Mouse (Mus musculus) lung, adult 2 months (tissue): ENCODE data around the gene Snx4. TPM values are rescaled to one million over a fixed set of nuclear protein-coding genes. Genes with fewer than 3 reads are reported as not detected.

Experiments
- DNase-seq: peaks from one replicate; pipeline ENCODE4 v3.0.0; 2022
- H3K4me1 ChIP-seq: fragments of 200-500 bp; 2 replicates; pipeline ENCODE4 v1.6.1; 2011; ENCODE audit warnings: low read length; ENCODE audit not compliant: control insufficient read depth, insufficient read depth
- H3K4me3 ChIP-seq: fragments of 200-500 bp; replicated peaks from 2 replicates; pipeline ENCODE3; 2011; ENCODE audit warnings: low read depth, mild to moderate bottlenecking, control low read depth, low read length; ENCODE audit errors: extremely low read depth
- CTCF ChIP-seq: fragments of 200-500 bp; IDR thresholded peaks from 2 replicates; pipeline ENCODE4 v1.5.1; 2011; ENCODE audit warnings: mild to moderate bottlenecking, low read length, control low read depth; ENCODE audit not compliant: insufficient read depth
- POLR2A ChIP-seq: fragments of 200-500 bp; IDR thresholded peaks from 2 replicates; pipeline ENCODE4 v1.6.1; 2011; ENCODE audit warnings: low read depth, mild to moderate bottlenecking, control low read depth, low read length, borderline replicate concordance; ENCODE audit errors: extremely low read depth
- WGBS: fragments of 180-500 bp; shearing (Covaris S2); methylation state at CpG from one replicate; pipeline ENCODE4 v1.1.7; 2018; 5-methylcytosine and 5-hydroxymethylcytosine counted together
- polyA plus RNA-seq: library from polyadenylated mRNA; depleted of rRNA; stranded (reverse); fragments of >200 nt; gene quantifications from 2 replicates; pipeline ENCODE4 v1.2.3, GENCODE M21; 2012

The Snx4 gene
- polyA plus RNA-seq, 1 experiment: 25.3 TPM

GRCm38 (mm10) chr16:33261584-33262061 is 10.4 kb downstream of the Snx4 start:
- H3K4me3 ChIP-seq: no peak overlapping the region
- no peak for DNase-seq
- 8% methylated on average over 2 of the region's 2 CpGs for WGBS
- H3K4me1 ChIP-seq: peaks cover 25% of the 10 kb centered on the region
- TF ChIP-seq CTCF: no peak

GRCm38 (mm10) chr16:33262096-33262495 is 10.9 kb downstream of the Snx4 start:
- H3K4me3 ChIP-seq: no peak overlapping the region
- no peak for TF ChIP-seq POLR2A
- TF ChIP-seq CTCF: no peak
- H3K4me1 ChIP-seq: peaks cover 23% of the 10 kb centered on the region
- DNase-seq: no peak
- WGBS: 10% methylated on average over 1 of the region's 1 CpGs

DNA sequence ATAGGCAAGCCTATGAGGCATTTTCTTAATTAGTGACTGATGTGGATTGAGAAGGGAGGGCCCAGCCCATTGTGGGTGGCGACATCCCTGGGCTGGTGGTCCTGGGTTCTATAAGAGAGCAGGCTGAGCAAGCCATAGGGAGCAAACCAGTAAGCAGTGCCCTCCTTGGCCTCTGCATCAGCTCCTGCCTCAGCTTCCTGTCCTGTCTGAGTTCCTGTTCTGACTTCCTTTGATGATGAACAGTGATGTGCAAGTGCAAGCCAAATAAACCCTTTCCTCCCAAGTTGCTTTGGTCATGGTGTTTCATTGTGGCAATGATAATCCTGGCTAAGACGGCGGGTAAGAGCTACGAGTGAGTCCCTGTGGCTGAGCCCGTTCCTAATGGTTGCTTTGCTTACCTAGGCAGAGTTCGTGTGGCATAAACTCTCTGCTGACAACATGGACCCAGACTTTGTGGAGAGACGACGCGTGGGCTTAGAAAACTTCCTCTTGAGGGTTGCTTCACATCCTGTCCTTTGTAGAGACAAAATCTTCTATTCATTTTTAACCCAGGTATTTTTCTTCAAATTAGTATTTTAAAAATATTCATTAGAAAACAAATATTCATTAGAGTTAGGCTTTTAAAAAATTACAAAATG is 16.5 kb downstream of the Snx4 start:
- H3K4me1 ChIP-seq: no peaks in the 10 kb centered on the region
- H3K4me3 ChIP-seq: no peak overlapping the region
- 75% methylated on average over 9 of the region's 9 CpGs for WGBS
- DNase-seq: no peak
- TF ChIP-seq CTCF (no peak), POLR2A (no peak)

GRCm38 (mm10) chr16:33271824-33272223 is 20.6 kb downstream of the Snx4 start:
- WGBS: 81% methylated on average over 4 of the region's 4 CpGs
- no peak for DNase-seq
- no peak for TF ChIP-seq POLR2A

DNA sequence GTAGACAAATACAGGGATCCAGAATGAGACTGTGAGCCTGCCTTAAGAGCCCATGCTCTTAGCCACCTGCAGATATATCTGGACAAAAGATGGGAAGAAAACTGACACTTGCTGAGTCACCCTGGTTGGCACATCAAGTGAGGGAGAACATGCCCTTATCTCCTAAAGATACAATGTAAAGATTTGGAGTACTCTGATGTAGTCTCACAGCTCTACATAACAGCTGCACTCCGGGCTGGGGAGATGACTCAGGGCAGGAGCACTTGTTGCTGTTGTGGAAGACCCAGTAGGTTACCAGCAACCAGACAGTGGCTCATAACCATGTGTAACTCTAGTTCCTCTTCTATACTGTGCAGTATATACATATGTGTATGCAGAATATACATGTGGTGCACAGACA is 31.8 kb downstream of the Snx4 start:
- WGBS: 60% methylated on average over 1 of the region's 1 CpGs
- TF ChIP-seq CTCF (no peak), POLR2A (no peak)
- DNase-seq: no peak
- Histone ChIP-seq H3K4me3 (no peak overlapping the region), H3K4me1 (no peaks in the 10 kb centered on the region)

More at GRCm38 (mm10) chr16:33271824-33272223, 20.6 kb downstream of the Snx4 start:
- Histone ChIP-seq H3K4me1 (no peaks in the 10 kb centered on the region), H3K4me3 (no peak overlapping the region)

DNA sequence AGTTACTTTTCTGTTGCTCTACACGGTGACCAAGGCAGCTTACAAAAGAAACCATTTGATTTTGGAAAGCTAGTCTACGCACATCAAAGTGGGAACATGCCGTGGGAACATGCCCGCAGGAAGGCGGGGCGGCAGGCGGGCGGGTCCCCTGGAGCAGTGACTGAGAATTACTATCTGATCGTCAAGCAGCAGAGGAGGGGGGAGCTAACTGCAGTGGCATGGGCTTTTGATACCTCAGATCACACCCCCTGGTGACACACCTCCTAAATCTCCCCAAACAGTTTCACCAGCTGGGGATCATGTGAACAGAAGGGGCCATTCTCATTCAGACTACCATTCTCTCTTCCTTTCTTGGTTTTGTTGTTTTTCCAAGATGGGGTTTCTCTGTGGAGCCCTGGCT is 37.3 kb downstream of the Snx4 start:
- WGBS: 77% methylated on average over 9 of the region's 9 CpGs
- no peak for DNase-seq
- TF ChIP-seq CTCF (no peak), POLR2A (no peak)
- no peaks in the 10 kb centered on the region for H3K4me1 ChIP-seq
- no peak overlapping the region for H3K4me3 ChIP-seq

DNA sequence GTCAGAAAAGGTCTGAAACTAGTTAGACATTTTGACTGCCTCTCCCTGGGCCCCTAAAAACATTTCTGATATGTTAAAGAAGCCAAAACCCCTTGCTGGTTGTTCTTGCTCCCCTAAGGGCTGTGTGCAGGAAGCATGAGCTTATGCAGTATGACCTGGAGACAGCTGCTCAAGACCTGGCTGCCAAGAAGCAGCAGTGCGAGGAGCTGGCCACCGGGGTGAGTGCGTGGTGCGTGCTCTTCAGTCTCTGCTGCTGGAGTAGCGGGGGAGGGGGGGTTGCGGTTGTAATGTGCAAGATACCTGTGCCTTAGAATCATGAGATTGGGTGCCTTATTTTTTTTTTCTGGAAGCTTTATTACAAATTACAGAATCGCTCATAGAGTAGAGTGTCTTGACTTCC is 38.7 kb downstream of the Snx4 start:
- DNase-seq: no peak
- Histone ChIP-seq H3K4me1 (no peaks in the 10 kb centered on the region), H3K4me3 (no peak overlapping the region)
- TF ChIP-seq CTCF: no peak
- TF ChIP-seq POLR2A: no peak
- 72% methylated on average over 7 of the region's 7 CpGs for WGBS

GRCm38 (mm10) chr16:33292241-33292640 is 41.0 kb downstream of the Snx4 start:
- TF ChIP-seq CTCF: no peak
- TF ChIP-seq POLR2A: no peak
- H3K4me1 ChIP-seq: no peaks in the 10 kb centered on the region
- 98% methylated on average over 7 of the region's 7 CpGs for WGBS
- DNase-seq: no peak
- H3K4me3 ChIP-seq: no peak overlapping the region

- H3K4me3 ChIP-seq: no peak overlapping the region
- TF ChIP-seq CTCF (no peak), POLR2A (no peak)
- H3K4me1 ChIP-seq: no peaks in the 10 kb centered on the region
- WGBS: 90% methylated on average over 7 of the region's 7 CpGs
- no peak for DNase-seq
Measured at GRCm38 (mm10) chr16:33294681-33295080, 43.4 kb downstream of the Snx4 start.

DNA sequence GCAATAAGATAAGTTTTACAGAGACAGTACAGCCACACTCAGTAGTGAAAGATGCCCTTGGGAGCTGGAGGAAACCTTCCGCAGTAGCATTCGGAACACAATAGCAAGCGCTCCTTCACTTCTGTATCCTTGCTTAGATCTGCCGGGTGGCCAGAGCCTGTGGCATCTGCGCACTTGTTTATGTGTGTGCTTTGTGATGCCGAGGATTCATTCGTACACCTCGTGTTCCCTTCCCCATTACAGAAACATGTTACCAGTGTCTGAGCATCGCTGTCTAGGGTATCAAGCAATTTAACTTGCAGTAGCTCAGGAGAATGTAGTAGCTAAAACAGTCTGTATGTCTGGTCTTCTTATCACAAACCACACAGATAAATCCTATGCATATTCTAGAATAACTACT is 44.1 kb downstream of the Snx4 start:
- TF ChIP-seq POLR2A: no peak
- H3K4me1 ChIP-seq: no peaks in the 10 kb centered on the region
- DNase-seq: no peak
- no peak overlapping the region for H3K4me3 ChIP-seq
- WGBS: 99% methylated on average over 9 of the region's 9 CpGs

GRCm38 (mm10) chr16:33297493-33297892 is 46.3 kb downstream of the Snx4 start:
- 95% methylated on average over 1 of the region's 1 CpGs for WGBS
- TF ChIP-seq POLR2A: no peak
- TF ChIP-seq CTCF: no peak
- no peak overlapping the region for H3K4me3 ChIP-seq

More at GRCm38 (mm10) chr16:33297493-33297892, 46.3 kb downstream of the Snx4 start:
- H3K4me1 ChIP-seq: no peaks in the 10 kb centered on the region
- no peak for DNase-seq
